Mouse (Mus musculus) stomach, embryonic 16.5 days (tissue): ENCODE measurements around the gene Osbpl2. TPM values are rescaled to one million over a fixed set of nuclear protein-coding genes. Genes with fewer than 3 reads are reported as not detected.

ENCODE experiments used
- ATAC-seq: fragments of 200-750 bp; cut with Nextera tagmentation; 2 replicates; pipeline ENCODE4 v1.8.0; 2017; ENCODE audit warnings: moderate number of reproducible peaks, moderate TSS enrichment; ENCODE audit not compliant: insufficient read depth, low FRiP score
- H3K27ac ChIP-seq: fragments of 300-500 bp; sonication (generic); 2 replicates; pipeline ENCODE4 v1.5.1; 2014; ENCODE audit warnings: low read length
- H3K27me3 ChIP-seq: fragments of 300-500 bp; sonication (generic); 2 replicates; pipeline ENCODE4 v1.6.1; 2014; ENCODE audit warnings: low read length, control low read depth, mixed read lengths; ENCODE audit not compliant: control insufficient read depth, insufficient read depth
- H3K36me3 ChIP-seq: fragments of 300-500 bp; sonication (generic); 2 replicates; pipeline ENCODE4 v1.6.1; 2014; ENCODE audit warnings: low read length; ENCODE audit not compliant: control insufficient read depth, insufficient read depth
- H3K4me1 ChIP-seq: fragments of 300-500 bp; sonication (generic); 2 replicates; pipeline ENCODE4 v1.6.1; 2014; ENCODE audit warnings: low read length, control low read depth, mixed read lengths; ENCODE audit not compliant: control insufficient read depth, insufficient read depth
- H3K4me2 ChIP-seq: fragments of 300-500 bp; sonication (generic); 2 replicates; pipeline ENCODE4 v1.6.1; 2014; ENCODE audit warnings: low read depth, low read length, mixed read lengths
- H3K4me3 ChIP-seq: fragments of 300-500 bp; sonication (generic); replicated peaks from 2 replicates; pipeline ENCODE4 v1.5.1; 2014; ENCODE audit warnings: mild to moderate bottlenecking, low read length
- H3K9ac ChIP-seq: fragments of 300-500 bp; sonication (generic); 2 replicates; pipeline ENCODE4 v1.6.1; 2014; ENCODE audit warnings: low read length
- H3K9me3 ChIP-seq: fragments of 300-500 bp; sonication (generic); replicated peaks from 2 replicates; pipeline ENCODE4 v1.6.1; 2016; ENCODE audit warnings: low read length, control low read depth; ENCODE audit not compliant: control insufficient read depth
- WGBS: fragments of 180-500 bp; shearing (Covaris S2); extraction: QIAGEN DNeasy Blood & Tissue Kit; methylation state at CpG from one replicate; pipeline ENCODE4 v1.1.7; 2014; 5-methylcytosine and 5-hydroxymethylcytosine counted together
- polyA plus RNA-seq: library from polyadenylated mRNA; unstranded; fragments of >200 nt; fragmentation: Nextera tagmentation; extraction: Ambion mirVana; gene quantifications from 2 replicates; pipeline ENCODE4 v1.2.1, GENCODE M21; 2015

The Osbpl2 gene
- polyA plus RNA-seq, 1 experiment from 2014 or later: 39.6 TPM

DNA sequence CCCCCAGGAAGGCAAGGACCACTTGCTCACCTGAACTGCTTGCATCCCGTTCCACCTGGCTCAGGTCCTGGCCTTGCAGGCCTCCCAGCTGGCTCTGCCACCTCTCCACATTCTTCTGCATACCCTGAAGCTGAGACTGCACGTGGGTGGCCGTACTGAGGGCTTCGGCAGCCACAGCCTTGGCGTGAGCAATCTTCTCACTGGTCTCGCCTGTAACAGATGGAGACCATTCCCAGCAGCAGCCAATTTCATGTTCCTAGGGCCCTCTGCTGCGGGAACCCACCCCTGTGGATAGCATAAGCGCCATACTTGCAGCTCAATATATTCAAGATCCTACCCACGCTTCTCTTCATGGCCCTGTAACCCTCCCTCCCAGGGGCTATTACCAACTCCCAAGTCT lies 62.4 kb downstream of the Osbpl2 start:
- no peaks in the 10 kb centered on the region for H3K27me3 ChIP-seq
- no peak overlapping the region for H3K4me3 ChIP-seq
- H3K36me3 ChIP-seq: peaks cover 21% of the 10 kb centered on the region; the same call in 1 of the 2 replicates
- no peaks in the 10 kb centered on the region for H3K9me3 ChIP-seq
- ATAC-seq: no peak
- no peak overlapping the region for H3K27ac ChIP-seq
- H3K4me2 ChIP-seq: no peak overlapping the region
- WGBS: 82% methylated on average over 9 of the region's 9 CpGs
- H3K4me1 ChIP-seq: no peaks in the 10 kb centered on the region
- no peak overlapping the region for H3K9ac ChIP-seq

GRCm38 (mm10) chr2:180184011-180184751 lies 65.1 kb downstream of the Osbpl2 start:
- no peaks in the 10 kb centered on the region for H3K4me1 ChIP-seq
- ATAC-seq: no peak
- WGBS: 85% methylated on average over 24 of the region's 24 CpGs
- no peak overlapping the region for H3K4me2 ChIP-seq
- no peak overlapping the region for H3K9ac ChIP-seq
- H3K36me3 ChIP-seq: peaks cover under 1% of the 10 kb centered on the region; the same call in 1 of the 2 replicates
- H3K27me3 ChIP-seq: no peaks in the 10 kb centered on the region
- no peak overlapping the region for H3K27ac ChIP-seq
- no peaks in the 10 kb centered on the region for H3K9me3 ChIP-seq
- no peak overlapping the region for H3K4me3 ChIP-seq

GRCm38 (mm10) chr2:180184752-180185109 lies 65.6 kb downstream of the Osbpl2 start:
- WGBS: 79% methylated on average over 6 of the region's 6 CpGs
- Histone ChIP-seq H3K36me3 (no peaks in the 10 kb centered on the region; the same call in 1 of the 2 replicates), H3K4me1 (no peaks in the 10 kb centered on the region), H3K9ac (no peak overlapping the region), H3K27me3 (no peaks in the 10 kb centered on the region), H3K4me3 (no peak overlapping the region), H3K4me2 (no peak overlapping the region), H3K27ac (no peak overlapping the region), H3K9me3 (no peaks in the 10 kb centered on the region)
- no peak for ATAC-seq

- Histone ChIP-seq H3K27me3 (no peaks in the 10 kb centered on the region), H3K4me3 (no peak overlapping the region), H3K4me1 (no peaks in the 10 kb centered on the region), H3K4me2 (no peak overlapping the region), H3K9me3 (no peaks in the 10 kb centered on the region), H3K9ac (no peak overlapping the region), H3K27ac (no peak overlapping the region), H3K36me3 (no peaks in the 10 kb centered on the region; the same call in 1 of the 2 replicates)
- ATAC-seq: no peak
- 92% methylated on average over 14 of the region's 14 CpGs for WGBS
Observed at GRCm38 (mm10) chr2:180185686-180186085, 66.6 kb downstream of the Osbpl2 start.

GRCm38 (mm10) chr2:180187362-180187761 lies 68.3 kb downstream of the Osbpl2 start:
- 88% methylated on average over 11 of the region's 11 CpGs for WGBS
- Histone ChIP-seq H3K4me1 (no peaks in the 10 kb centered on the region), H3K36me3 (no peaks in the 10 kb centered on the region; the same call in 1 of the 2 replicates), H3K9me3 (no peaks in the 10 kb centered on the region), H3K27ac (no peak overlapping the region), H3K4me2 (no peak overlapping the region), H3K9ac (no peak overlapping the region), H3K4me3 (no peak overlapping the region), H3K27me3 (no peaks in the 10 kb centered on the region)
- no peak for ATAC-seq

DNA sequence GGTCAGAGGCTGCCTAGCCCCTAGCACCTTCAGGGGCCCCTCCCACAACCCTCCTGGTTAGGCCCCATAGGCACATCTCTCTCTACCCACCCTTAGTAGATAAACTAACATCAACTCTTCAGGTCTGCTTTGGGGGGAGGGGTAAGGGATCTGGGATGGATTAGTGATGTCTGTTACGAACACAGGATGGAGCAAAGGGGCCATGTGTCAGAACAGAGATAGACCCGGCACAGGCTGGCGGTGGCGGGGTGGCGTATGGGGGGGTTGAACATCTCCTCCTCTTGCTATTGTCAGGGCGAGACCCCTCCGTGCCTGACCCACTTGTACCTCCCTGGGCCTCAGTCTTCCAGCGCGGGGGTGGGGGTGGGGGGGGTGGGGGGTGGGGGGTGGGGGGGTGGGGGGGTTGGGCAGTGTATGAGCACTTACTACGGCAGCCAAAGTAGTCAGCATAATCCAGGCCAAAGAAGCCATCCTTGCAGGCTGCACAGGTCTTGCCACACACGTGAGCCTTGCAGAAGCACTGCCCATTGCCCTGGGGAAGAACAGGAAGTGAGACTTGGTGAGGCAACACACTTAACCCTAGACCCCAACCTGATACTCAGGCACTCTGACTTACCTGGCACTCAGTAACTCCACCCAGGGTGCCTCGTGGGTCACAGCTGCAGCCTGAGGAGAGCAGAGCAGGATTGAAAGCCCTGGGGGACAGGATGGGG lies 77.7 kb downstream of the Osbpl2 start:
- no peak for ATAC-seq
- no peaks in the 10 kb centered on the region for H3K36me3 ChIP-seq
- H3K4me1 ChIP-seq: no peaks in the 10 kb centered on the region
- no peaks in the 10 kb centered on the region for H3K27me3 ChIP-seq
- no peak overlapping the region for H3K9ac ChIP-seq
- H3K9me3 ChIP-seq: no peaks in the 10 kb centered on the region
- no peak overlapping the region for H3K27ac ChIP-seq
- H3K4me3 ChIP-seq: no peak overlapping the region
- H3K4me2 ChIP-seq: no peak overlapping the region
- WGBS: 64% methylated on average over 8 of the region's 12 CpGs

DNA sequence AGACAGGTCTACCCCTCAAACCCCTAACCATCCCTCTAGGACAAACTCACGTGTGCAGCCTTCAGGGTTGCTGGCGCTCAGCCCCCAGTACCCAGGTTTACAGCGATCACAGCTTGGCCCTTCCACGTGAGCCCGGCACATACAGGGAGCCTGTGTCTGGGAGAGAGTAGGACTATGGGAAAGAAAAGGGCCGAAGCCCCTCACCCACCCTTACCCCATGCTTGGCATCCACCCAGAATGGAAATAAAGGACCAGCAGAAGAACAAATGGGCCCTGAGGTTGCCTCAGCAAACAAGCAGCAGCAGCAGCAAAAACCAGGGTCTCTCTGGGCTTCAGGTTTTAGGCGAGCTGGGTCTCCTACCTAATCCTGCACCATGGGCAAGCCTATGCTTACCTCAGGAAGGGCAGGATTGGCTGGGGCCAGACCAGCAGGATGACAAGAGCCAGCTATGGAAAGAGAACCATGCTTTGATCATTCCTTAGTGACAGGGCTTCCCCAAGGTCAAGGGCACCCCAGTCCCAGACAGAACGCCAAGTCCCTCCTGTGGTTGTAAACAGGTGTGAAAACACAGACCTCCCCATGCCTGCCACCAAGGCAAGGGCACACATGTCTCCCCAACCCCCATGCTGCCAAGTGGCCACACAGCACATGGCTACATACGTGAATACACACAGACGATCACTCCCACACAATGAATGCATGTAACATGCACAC lies 78.4 kb downstream of the Osbpl2 start:
- Histone ChIP-seq H3K27me3 (no peaks in the 10 kb centered on the region), H3K9ac (no peak overlapping the region), H3K27ac (no peak overlapping the region), H3K36me3 (no peaks in the 10 kb centered on the region), H3K4me2 (no peak overlapping the region), H3K4me3 (no peak overlapping the region), H3K4me1 (no peaks in the 10 kb centered on the region), H3K9me3 (no peaks in the 10 kb centered on the region)
- WGBS: 86% methylated on average over 10 of the region's 10 CpGs
- ATAC-seq: no peak

- no peak overlapping the region for H3K9ac ChIP-seq
- H3K36me3 ChIP-seq: peaks cover 1% of the 10 kb centered on the region; the same call in 1 of the 2 replicates
Observed at GRCm38 (mm10) chr2:180198782-180199181, 79.7 kb downstream of the Osbpl2 start.

DNA sequence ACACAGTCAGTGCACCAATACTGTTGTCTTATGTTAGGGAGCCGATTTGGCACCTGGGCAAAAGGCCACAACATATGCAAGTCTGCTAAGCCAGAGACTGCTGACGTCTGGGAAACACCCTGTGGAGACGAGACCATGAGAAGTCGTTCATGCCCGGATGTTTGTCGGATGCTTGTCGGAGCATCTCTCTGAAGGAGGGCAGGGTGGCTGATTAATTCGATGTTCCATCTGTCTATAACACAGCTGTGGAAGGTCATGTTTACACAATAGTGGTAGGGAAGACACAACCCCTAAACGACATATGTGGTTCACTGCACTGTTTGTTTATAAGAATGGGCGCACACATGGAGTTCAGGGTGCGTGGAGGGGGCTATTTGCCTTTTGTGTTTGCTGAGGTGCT lies 81.6 kb downstream of the Osbpl2 start:
- H3K36me3 ChIP-seq: peaks cover 4% of the 10 kb centered on the region; the same call in 1 of the 2 replicates
- no peaks in the 10 kb centered on the region for H3K27me3 ChIP-seq
- H3K4me2 ChIP-seq: no peak overlapping the region
- H3K9ac ChIP-seq: no peak overlapping the region
- H3K4me1 ChIP-seq: no peaks in the 10 kb centered on the region
- no peak overlapping the region; the same call in 1 of the 2 replicates for H3K27ac ChIP-seq
- H3K9me3 ChIP-seq: no peaks in the 10 kb centered on the region
- 44% methylated on average over 11 of the region's 11 CpGs for WGBS
- no peak overlapping the region for H3K4me3 ChIP-seq
- ATAC-seq: no peak

More at GRCm38 (mm10) chr2:180198782-180199181, 79.7 kb downstream of the Osbpl2 start:
- Histone ChIP-seq H3K4me1 (no peaks in the 10 kb centered on the region), H3K27me3 (no peaks in the 10 kb centered on the region), H3K4me2 (no peak overlapping the region), H3K9me3 (no peaks in the 10 kb centered on the region), H3K4me3 (no peak overlapping the region), H3K27ac (no peak overlapping the region)
- ATAC-seq: no peak
- WGBS: 92% methylated on average over 10 of the region's 10 CpGs
